ENCODE assay signal across 8 mouse cellular contexts in the genomic region with DNA sequence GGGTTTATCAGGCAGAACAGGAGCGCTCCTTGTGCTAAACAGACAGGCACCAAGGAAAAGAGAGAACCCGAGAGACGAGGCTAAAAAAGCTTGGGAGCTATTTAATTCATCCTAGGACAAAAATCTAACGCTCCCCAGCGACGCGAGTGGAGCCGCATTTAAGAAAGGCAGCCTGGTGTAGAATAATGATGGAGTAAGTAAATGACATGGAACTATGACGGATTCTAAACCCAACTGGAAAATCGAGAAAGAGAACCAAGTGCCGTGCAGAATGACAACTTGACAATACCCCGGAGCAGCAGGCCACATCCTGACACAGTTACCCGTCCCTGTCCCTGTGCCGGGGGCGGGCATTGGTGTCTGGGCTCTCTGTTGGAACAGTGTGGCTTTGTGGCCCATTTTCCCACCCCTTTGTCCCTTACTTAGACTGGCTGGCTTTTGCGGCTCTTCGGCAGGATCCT.
DNase-seq lines count a peak whose midpoint lies in the region; ATAC-seq lines count a peak whose summit lies in the region.
"Had no signal": no experiment of that assay in that cellular context is flagged by ENCODE, and none has a peak within 500 bp of the region (broad histone marks: within the 10 kb centered on the region; RNA-seq: fewer than 3 reads in every experiment).

No protein-coding gene starts in this region.

- H3K9ac ChIP-seq in embryonic facial prominence, embryonic 11.5 days (replicated peaks; ENCODE audit: low read length), result no peak overlapping the region
- no peak overlapping the region for H3K9ac ChIP-seq in intestine, embryonic 15.5 days
- H3K9ac ChIP-seq: embryonic facial prominence, embryonic 15.5 days had no signal

- H3K27ac ChIP-seq in embryonic facial prominence, embryonic 11.5 days (replicated peaks; ENCODE audit: low read depth, low read length), result no peak overlapping the region
- H3K27ac ChIP-seq in intestine, embryonic 15.5 days, result no peak overlapping the region
- H3K27ac ChIP-seq: embryonic facial prominence, embryonic 15.5 days had no signal

- peak; percentile 73; the same call in 1 of the 2 replicates for ATAC-seq in embryonic facial prominence, embryonic 11.5 days (replicated peaks; ENCODE audit: insufficient number of reproducible peaks, low FRiP score, low TSS enrichment, low read depth)
- no peak for ATAC-seq in intestine, embryonic 15.5 days

- no peaks in the 10 kb centered on the region; the same call in 1 of the 2 replicates for H3K27me3 ChIP-seq in embryonic facial prominence, embryonic 11.5 days (ENCODE audit: control insufficient read depth, insufficient read depth, low read length)
- no peaks in the 10 kb centered on the region for H3K27me3 ChIP-seq in intestine, embryonic 15.5 days (replicated peaks)

- DNase-seq in lung, postnatal 36 days, result peak; percentile 2
- no peak for DNase-seq in lung, postnatal 14 days
- no peak for DNase-seq in embryonic facial prominence, embryonic 11.5 days (ENCODE audit: low spot score)
- peak; percentile 31 to 41 for DNase-seq in layer of hippocampus, postnatal 14 days (ENCODE audit: low spot score in 2 of 2)
- peak; percentile 66 for DNase-seq in retina, postnatal 1 day
- DNase-seq in MN1 (ENCODE audit: low spot score), result no peak

- H3K4me1 ChIP-seq in embryonic facial prominence, embryonic 11.5 days (ENCODE audit: control insufficient read depth, insufficient read depth, low read length), result no peaks in the 10 kb centered on the region; the same call in 1 of the 2 replicates
- H3K4me1 ChIP-seq in intestine, embryonic 15.5 days (replicated peaks), result no peaks in the 10 kb centered on the region
- H3K4me1 ChIP-seq: embryonic facial prominence, embryonic 15.5 days had no signal

- 46% methylated on average over 17 of the region's 17 CpGs for WGBS in embryonic facial prominence, embryonic 11.5 days
- WGBS in intestine, embryonic 15.5 days, result 74% methylated on average over 17 of the region's 17 CpGs

- H3K36me3 ChIP-seq in embryonic facial prominence, embryonic 11.5 days (replicated peaks; ENCODE audit: control insufficient read depth, insufficient read depth, low read depth, low read length), result no peaks in the 10 kb centered on the region
- no peaks in the 10 kb centered on the region for H3K36me3 ChIP-seq in intestine, embryonic 15.5 days
- H3K36me3 ChIP-seq: embryonic facial prominence, embryonic 15.5 days had no signal

- no peaks in the 10 kb centered on the region for H3K9me3 ChIP-seq in embryonic facial prominence, embryonic 11.5 days (replicated peaks; ENCODE audit: control insufficient read depth, low read length)
- no peaks in the 10 kb centered on the region for H3K9me3 ChIP-seq in intestine, embryonic 15.5 days
- H3K9me3 ChIP-seq: embryonic facial prominence, embryonic 15.5 days had no signal

- H3K4me2 ChIP-seq in embryonic facial prominence, embryonic 11.5 days (ENCODE audit: low read depth, low read length), result no peak overlapping the region
- no peak overlapping the region for H3K4me2 ChIP-seq in intestine, embryonic 15.5 days (replicated peaks)

- no peak overlapping the region for H3K4me3 ChIP-seq in embryonic facial prominence, embryonic 11.5 days (ENCODE audit: low read depth, low read length)
- H3K4me3 ChIP-seq in intestine, embryonic 15.5 days (replicated peaks), result no peak overlapping the region
- H3K4me3 ChIP-seq: embryonic facial prominence, embryonic 15.5 days had no signal

Comparison
In these comparisons a context has a peak if more than half of its experiments do, and no peak if none do; other contexts are left out.
1. DNase-seq: peak in lung, postnatal 36 days (single experiment), layer of hippocampus, postnatal 14 days (2 of 2) and retina, postnatal 1 day (single experiment); none in lung, postnatal 14 days (single experiment), embryonic facial prominence, embryonic 11.5 days (single experiment) and MN1 (single experiment).